Mouse (Mus musculus) left cerebral cortex, postnatal 10 days (tissue): ENCODE data around the gene Olfr1416. TPM values are rescaled to one million over a fixed set of nuclear protein-coding genes. Genes with fewer than 3 reads are reported as not detected.
A peak's percentile ranks its signal among the peaks of the same experiment; 100 is the strongest.
"Not testable (repeated sequence)": the region's sequence is repeated elsewhere in the genome, so short reads cannot be mapped to it uniquely, and the experiment has no call there.

ENCODE experiments used
- DNase-seq, 2 experiments: peaks; one replicate each; pipeline ENCODE4 v3.0.0; 2021 to 2022; ENCODE audit warnings: low spot score in 2 of 2, mixed read lengths in 1 of 2; ENCODE audit errors: extremely low spot score in 1 of 2
- intact Hi-C: fragments of 180-260 bp; cut with DNase I; formaldehyde crosslinking; loops from one replicate; pipeline ENCODE4 v1.15.1; 2025
- total RNA-seq, 2 experiments: library from RNA; stranded (reverse); gene quantifications; 2 replicates each; pipeline ENCODE4 v1.2.3; 2021

Olfr1416 gene
- total RNA-seq = not detected

DNA sequence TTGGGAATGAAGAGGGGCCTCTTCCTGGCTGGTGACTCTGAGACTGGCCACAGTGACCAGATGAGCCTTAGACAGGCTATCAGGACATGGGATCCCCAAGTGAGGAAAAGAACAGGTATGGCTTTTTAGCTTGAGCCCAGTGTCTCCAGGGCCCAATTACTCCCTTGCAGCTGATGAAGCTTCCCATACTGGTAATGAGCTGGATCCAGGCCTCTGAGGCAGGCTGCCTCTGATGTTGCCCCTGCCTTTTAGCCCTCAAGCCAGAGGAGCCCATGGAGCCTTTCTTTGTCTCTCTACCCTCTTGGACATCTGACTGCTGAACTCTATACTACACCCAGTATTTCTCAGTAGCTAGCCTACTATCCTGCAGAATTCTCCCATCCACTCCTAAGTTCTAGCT, at the start of gene Olfr1416:
Gene Olfr1416, minus strand, starts transcription at position 101 of the 400 bp plus-strand sequence.
- intact Hi-C loops = no loop called here
- DNase-seq = no peak

DNA sequence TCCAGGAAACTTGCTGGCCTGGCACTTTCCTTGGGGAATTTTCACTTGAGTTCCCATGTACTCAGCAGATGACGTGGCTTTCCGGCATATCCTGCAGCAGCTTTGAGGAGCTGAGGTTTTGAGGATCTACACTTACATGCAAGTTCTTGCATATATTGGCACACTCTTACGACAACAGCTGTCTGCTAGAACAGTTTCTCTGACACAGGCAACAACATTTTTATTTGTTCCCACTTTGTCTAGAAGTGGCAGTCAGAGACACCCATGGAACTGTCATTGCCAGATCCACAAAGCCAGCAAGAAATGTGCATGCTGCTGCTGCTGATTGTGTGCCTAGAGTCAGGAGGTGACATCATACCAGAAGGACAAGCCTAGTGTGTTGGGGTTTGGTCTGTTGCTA, 38.9 kb upstream of the Olfr1416 start:
- intact Hi-C loops = loop anchor here (5.0 to 10.0 kb wide), 2 partner anchors 309 to 371 kb away; partner anchors contain the start of gene Gpc1
- DNase-seq = no peak

DNA sequence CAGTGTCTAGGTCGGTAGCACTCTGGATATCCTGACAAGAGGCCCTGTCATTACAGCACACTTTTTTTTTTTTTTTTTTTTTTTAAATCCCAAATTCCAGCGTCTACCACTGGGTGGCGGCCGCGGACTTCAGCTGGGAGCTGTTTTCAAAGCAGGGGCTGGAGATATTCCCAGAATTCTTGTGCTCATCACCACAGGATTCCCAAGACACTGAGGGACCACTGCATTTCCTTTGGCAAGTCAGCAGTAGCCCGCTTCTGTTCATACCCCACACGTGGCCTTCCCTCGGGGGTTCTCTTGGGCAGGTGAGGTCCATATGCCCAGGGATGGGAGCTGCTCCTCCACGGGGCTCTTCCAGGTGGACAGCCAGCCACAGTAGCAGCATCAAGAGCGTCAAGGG, 36.5 kb upstream of the Olfr1416 start:
- intact Hi-C loops = loop anchor here (1.0 to 10.0 kb wide), 3 partner anchors 90 to 373 kb away; partner anchors contain the start of gene Gpc1
- peak; percentile 50 to 54 for DNase-seq

DNA sequence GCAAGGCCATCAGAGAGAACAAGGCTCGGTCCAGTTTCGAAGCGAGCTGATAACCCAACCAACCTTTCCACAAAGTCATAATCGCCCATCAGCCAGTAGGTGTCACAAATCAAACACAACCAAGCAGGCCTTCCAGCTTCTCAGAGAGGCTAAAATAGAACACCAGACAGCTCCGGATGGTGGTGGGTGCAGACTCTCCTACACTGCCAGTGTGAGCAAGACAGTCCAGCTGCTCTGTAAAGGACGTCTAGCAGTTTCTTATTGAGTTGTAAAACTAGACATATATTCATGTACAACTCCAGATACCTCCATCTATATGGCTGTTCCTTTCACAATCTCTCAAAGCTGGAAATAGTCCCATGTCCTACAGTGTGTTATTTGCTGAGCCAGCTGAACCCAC, 34.1 kb upstream of the Olfr1416 start:
- intact Hi-C loops = no loop called here
- DNase-seq = peak in 1 of 2 experiments; percentile 27

DNA sequence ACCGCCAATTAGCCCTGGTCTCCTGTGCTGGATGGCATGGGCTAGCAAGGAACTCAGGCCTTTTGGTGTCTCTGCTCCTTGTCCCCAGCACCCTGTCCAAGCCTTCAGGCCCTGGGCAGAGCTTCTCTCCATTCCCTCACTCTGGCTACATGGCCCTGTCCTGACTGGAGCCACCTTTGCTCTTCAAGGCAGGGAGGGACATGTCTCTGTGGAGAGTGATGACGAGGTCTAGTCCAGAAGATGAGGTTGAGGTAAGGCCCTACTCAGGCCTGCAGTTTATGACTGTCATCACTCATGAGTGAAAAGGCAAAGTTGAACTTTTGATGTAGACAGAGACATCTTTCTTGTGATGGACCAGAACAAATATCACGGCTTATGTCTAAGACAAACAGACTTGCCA, 33.6 kb upstream of the Olfr1416 start, which contains the start of gene Olfr1414:
Gene Olfr1414, minus strand, starts transcription at position 101 of the 400 bp plus-strand sequence.
- intact Hi-C loops = no loop called here
- no peak for DNase-seq

DNA sequence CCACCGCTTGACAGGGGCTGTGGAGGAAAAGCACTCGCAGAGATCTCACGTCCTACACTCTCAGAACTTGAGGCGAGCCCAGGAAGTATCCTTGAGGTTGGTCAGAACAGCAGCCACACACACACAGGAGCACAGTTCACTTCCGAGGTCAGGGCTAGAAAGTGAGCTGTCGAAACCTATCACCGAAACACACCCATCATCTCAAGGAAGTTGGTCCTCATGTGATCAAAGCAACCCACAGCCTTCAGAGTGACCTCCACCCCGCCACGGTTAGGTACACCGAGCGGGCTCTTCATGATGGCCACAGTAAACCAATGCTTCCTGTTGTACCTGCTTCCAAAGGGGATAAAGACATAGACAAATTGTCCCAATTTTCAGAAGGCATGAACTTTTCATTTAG, 30.5 kb upstream of the Olfr1416 start:
- intact Hi-C loops = no loop called here
- DNase-seq = no peak

DNA sequence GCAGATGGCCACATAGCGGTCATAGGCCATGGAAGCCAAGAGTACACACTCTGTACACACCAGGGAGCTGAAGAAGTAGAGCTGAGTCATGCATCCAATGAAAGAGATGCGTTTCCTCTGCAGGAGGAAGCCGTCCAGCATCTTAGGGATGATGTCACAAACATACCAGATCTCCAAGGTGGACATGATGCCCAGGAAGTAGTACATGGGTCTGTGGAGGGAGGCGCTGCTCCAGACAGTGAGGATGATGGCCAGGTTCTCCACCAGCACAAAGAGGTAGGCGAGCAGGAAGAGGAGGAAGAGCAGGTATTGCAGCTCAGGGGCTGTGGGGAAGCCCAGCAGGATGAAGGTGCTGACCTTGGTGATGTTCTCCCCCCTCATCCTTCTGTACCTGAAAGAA, 26.7 kb upstream of the Olfr1416 start:
- DNase-seq, intact Hi-C loops: not testable (repeated sequence)

DNA sequence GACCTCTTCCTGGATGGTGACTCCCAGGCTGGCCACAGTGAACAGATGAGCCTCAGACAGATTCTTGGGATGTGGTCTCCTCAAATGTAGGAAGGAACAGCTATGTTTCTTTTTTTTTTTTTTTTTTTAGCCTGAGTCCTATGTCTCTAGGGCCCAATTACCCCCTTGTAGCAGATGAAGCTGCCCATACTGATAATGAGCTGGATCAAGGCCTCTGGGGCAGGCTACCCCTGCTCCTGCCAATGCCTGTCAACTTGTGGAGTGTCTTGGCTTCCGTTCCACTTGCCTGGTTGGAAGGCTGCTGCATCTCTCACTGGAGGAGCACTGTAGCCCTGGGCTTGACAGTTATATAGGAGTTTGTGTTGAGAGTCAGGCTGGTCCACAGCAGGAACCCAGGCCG, 11.1 kb upstream of the Olfr1416 start, which contains the start of gene Olfr1415:
Gene Olfr1415, minus strand, starts transcription at position 101 of the 400 bp plus-strand sequence.
- intact Hi-C loops = no loop called here
- no peak for DNase-seq

DNA sequence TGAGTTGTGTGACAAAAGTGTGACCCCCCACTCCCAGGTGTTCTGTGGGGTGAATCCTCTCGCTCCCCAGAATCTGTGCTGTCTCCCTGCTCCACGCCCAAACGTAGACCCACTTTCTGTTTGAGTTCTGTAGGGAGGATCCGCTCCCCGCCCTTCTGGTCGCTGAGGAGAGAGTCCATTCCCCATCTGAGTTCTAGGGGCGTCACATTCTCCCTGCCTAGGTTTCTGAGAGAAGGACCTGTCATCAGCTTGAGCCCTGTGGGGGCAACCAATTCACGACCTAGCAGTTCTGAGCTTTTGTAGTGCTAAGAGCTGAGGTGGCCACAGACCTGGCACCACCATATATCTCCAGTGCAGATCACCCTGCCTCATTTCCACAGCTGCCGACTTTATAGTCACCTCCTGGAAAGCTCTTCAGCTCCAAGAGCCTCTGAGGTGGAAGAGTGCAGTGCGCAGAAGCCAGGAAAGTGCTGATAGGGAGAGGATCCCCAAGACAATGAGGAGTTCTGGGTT, 10.8 kb downstream of the Olfr1416 start:
- DNase-seq = no peak
- intact Hi-C loops = no loop called here

DNA sequence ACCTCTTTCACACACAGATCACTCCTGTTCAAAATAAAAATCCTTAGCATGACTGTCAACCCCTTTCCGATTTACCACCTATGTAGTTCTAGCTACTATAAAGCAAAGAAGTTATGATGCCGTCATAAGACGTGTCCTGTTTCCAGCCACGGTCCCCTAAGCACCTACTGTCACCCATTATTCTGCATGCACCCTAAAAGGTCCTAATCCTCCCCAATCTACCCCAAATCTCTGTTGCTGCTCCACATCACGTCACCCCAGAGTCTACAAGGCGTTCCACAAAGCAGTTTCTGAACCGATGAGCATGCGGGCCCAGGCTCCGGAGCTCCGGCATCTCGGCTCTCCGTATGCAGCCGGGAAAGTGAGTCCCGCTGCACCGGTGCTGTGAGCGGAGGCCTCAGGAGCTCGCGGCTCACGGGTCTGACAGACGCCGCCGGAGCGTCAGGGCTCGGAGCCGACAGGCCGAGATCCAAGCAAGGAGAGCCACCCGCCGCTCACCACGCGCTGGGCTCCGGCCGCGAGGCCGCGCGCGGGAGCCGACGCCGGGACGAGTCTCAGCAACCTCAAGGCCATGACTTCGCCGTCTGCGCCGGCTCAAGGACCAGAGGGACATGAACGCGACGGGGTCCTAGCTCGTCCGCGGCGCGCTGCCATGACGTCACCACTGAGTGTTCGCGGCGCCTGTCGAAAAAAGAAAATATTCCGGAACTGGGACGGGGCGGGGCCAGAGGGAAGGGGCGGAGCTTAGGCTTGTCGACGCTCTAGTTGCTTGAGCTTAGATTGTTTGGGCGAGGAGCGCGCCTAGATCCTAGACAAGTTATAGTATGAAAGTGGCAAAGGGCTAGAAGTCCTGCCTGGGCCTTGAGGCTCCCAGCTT, 11.5 kb downstream of the Olfr1416 start, which contains the start of gene Ndufa10:
Gene Ndufa10, minus strand, starts transcription at position 696 of the 877 bp plus-strand sequence.
- peak; percentile 89 to 95 for DNase-seq
- intact Hi-C loops = no loop called here

DNA sequence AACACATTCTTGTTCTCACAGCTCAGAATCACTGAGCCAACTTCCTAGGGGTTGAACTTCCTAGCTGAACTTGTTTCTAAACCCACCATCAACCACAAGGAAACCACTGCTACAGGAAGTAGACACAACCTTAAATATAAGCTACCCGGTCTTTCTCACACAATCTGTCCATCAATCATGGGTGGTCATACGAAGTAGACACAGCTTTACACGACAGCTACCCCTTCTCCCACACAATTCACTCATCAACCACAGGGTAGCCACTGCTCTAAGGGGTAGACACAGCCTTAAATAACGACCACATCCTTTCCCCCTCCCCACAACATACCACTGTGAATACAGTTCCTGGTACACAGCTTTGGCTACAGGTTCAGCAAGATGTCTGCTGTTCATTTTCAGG, 16.0 kb downstream of the Olfr1416 start:
- intact Hi-C loops = no loop called here
- no peak for DNase-seq

DNA sequence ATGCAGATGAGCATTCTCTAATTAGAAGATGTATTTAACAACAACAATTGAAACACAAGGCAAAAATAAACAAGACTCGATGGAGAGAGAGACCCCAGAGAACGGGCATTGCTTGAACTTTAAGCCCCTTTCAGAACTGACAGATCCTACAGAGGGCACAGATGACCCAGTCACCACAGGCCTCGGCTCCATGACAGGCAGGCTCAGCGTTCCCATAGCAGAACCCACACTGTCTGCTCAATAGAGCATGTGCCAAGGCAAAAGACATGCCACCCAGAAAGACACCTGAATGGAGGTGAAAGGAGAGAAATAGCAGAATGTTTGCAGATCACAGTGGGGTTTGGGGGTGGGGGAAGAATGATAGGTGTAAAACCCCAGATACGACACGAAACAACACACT, 26.5 kb downstream of the Olfr1416 start:
- no peak for DNase-seq
- intact Hi-C loops = loop anchor here (10.0 kb wide), 1 partner anchor 934 kb away; no protein-coding TSS in a partner anchor

DNA sequence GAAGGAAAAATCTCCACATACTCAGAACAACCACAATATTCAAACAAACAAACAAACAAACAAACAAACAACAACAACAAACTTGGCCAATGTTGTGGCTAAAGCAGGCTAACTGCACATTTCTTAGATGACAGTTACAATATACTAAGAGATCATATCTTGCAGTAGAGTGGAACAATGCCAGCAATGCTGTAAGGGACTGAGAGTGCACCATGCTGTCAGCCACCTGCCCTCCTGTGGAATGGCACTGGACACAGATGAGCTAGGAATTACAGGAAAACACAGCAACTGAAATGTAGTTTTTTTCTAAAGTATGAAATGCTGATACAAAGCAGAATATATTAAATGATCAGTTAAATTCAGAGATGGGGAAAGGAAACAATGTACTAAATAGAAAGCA, 27.2 kb downstream of the Olfr1416 start:
- intact Hi-C loops = loop anchor here (10.0 kb wide), 1 partner anchor 933 kb away; no protein-coding TSS in a partner anchor

DNA sequence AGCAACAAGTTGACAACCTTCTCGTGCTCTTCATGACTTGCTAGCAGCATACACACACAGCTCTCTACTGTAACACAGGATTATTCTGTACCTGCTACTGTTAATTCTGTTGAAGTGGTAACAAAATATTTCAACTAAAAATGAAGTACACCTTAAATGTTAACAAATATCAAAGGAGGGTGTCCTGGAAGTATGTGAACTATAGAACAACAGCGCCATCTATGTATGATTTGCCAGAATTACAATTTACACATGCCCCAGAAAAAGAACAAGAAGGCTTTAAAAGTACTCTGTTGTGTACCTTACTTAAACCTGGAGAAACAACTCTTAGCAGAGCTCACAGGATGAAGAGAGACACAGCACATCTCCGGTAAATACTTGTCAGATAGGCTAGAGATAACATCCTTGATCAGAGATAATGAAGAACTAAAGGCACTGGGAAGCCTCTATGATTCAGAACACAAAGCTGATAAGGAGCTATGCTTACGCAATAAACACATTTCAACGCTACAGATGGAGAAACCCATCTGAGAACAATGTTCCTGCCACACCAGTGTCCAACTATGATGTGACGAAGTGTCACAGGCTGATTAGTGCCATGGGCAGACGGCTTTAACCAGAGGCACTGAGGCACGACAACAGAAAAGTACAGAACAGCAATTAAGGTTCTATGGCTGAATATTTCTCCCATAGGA, 31.0 kb downstream of the Olfr1416 start:
- intact Hi-C loops = loop anchor here (5.0 to 10.0 kb wide), 2 partner anchors 492 to 929 kb away; no protein-coding TSS in a partner anchor
- DNase-seq = no peak

More for the DNA sequence above, 27.2 kb downstream of the Olfr1416 start:
- no peak for DNase-seq

DNA sequence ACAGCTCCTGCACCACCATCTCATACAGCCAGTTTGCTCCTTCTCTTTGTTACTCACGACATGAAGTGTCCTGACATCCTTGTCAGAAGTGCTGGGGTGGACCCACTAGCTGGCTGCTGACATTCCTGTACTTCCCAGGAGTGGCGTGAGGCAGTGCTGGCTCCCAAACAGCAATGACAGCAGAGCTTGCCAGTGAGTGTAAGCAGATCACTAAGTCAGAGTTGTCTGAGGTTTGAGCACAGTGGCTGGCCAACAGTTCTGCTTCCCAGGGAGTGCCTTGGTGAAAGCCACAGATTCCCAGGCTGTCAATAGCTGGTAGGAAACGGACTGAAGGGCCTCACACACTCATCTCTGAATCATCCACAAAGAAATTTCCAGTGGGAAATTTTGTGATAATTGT, 36.6 kb downstream of the Olfr1416 start:
- intact Hi-C loops = no loop called here
- no peak for DNase-seq

DNA sequence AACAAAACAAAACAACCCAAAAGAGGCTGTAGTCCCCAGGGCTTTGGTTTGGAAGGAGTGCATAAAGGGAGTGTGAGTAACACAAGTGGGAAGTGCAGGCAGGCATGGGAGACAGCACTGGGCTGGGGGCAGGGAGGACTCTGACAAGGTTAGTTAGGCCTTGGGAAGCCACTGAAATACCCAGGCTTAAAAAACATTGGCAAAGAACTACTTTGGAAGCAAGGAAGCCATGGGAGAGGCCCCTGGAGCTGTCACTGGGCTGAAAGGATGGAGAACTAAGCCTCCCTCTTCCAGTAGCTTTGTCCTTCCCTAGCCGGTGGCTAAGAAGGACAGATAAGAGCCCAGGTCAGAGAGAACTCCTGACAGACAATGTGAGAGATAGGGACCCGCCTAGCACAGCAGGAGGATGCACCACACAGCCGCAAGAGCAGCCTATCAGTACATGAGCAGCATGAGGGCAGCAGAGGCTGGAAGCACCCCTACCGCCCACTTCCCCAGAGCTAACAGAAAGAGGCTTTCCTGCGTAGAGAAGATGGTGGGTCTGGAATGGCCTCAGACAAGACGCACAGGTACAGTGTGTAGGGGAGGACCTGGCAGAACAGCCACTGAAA, 43.4 kb downstream of the Olfr1416 start:
- no peak for DNase-seq
- intact Hi-C loops = loop anchor here (2.0 kb wide), 1 partner anchor 263 kb away; no protein-coding TSS in a partner anchor

DNA sequence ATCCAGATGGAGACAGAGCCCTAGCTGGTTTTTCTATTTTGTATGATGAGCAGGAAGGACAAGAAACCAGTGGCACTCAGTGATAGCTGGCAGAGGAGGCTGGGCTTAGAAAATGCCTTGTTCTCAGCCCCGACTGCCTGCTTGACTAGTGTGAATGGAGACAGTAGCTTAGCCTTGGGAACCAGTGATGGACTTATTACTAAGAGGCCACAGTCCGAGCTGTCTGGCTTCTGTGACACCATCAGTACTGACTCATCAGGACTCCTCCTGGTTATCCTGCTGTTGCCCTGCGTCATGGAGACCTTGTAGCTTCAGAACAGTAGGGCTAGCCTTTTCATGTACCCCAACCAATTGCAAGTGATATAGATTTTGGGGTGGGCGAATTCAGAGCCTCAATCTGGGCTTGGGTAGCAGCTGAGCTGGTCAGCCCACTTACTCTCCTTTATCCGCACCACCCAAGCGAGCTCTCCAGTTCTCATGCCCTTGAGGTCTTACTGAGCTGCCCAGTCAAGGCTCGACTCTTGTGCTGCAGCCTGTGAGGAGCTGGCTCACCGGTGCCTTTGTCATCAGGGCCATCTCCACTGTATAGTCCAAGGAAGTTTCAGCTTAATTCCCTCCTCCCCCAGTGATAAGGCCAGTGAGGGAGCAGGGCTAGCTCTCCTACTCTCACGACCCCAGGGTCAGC, 44.7 kb downstream of the Olfr1416 start:
- no peak for DNase-seq

DNA sequence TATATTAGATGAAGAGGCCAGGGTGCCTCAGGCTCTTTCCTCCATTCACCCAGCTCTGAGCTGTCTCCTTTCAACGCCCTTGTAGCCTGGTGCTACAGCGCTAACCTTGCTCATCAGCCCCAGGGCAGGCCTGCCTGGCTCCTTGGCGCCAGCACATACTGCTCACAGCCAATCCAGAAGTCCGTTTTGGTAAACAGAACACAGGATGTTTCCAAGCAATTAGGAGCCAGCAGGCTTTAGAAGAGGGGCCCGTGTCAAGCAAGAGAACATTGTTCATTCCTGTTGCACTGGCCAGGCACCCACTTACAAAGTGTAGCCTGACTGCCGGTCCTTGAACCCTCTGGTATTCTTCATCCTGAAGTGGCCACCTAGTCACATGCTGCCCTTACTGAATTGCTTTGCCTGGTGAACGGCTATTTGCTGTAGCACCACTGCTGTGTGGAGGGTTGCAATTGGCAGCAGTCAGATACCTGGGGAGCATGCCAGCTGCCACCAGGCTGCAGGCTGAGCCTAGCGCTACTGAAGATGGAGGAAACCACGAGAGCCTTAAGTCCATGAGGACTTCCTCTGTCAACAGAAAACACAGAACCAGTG, 47.1 kb downstream of the Olfr1416 start:
- intact Hi-C loops = no loop called here
- DNase-seq = peak; percentile 57 to 61

More for the DNA sequence above, 44.7 kb downstream of the Olfr1416 start:
- intact Hi-C loops = no loop called here
